Mouse (Mus musculus): ENCODE results near the gene Mageb3.
"Not testable (repeated sequence)": the region's sequence is repeated elsewhere in the genome, so short reads cannot be mapped to it uniquely, and the experiment has no call there.

The Mageb3 gene

DNA sequence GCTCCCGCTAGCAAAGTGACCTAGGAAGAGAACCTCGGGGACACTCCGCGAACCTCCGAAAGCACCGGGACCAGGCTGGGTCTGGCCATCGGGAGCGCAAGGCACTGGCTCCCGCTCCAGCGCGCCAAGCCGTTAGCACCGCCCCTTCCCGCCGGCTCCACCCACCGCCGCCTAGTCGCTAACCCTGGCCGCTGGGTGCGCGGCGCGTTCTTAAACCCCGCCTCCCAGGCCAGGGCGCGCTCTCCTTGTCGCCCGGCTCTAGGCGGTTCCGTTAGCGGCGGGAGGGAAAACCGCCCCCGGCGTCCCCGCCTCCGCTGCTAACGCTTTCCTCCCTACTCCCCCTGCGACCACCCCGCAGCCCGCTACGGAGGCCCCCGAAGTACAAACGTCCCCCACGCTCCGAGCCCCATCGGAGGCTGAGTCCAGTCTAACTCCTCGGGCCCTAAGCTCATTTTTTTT is at the start of gene Mageb3, which contains the start of gene Ctdspl2:
Mageb3 (minus strand) TSS at position 328 of the 459 bp plus-strand sequence.
Ctdspl2 (plus strand) TSS at position 237 of the 459 bp plus-strand sequence.
- Histone ChIP-seq H3K27me3 (ENCODE audit: insufficient read depth, low read length) (no peaks in the 10 kb centered on the region), H3K9me3 (ENCODE audit: low read length) (no peaks in the 10 kb centered on the region; the same call in 1 of the 2 replicates), H3K36me3 (ENCODE audit: insufficient read depth, low read length) (peaks cover 16% of the 10 kb centered on the region), H3K4me1 (replicated peaks; ENCODE audit: low read depth, low read length) (peaks cover 23% of the 10 kb centered on the region), H3K4me3 (replicated peaks; ENCODE audit: low read length) (peak within 1 kb of the TSS; percentile 99)
- TF ChIP-seq CTCF (conservative IDR thresholded peaks at IDR 0.05; ENCODE audit: low read length) (no peak), POU5F1 (IDR thresholded peaks at IDR 0.05; ENCODE audit: borderline replicate concordance, low read length) (no peak), NANOG (IDR thresholded peaks at IDR 0.05; ENCODE audit: borderline replicate concordance, low read length) (no peak)

DNA sequence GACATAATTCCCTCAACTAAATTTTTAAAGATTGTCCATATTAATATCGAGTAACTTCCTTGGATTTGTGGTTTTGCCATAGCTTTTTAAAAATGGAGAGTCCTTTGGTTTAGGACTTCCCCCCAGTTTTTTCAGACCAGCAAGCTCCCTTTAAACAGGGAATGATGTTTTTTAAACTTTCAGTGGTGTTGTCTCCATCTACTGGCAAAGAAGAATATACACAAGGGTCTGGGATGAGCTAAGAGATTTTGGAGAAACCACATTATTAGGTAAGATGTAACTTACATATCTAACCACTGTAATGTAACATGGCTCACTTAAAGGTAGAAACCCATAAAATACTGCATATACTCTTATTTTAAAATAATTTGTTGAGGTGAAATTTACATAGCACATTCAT is 39.8 kb upstream of the Mageb3 start:
- no peak overlapping the region for H3K4me3 ChIP-seq (replicated peaks; ENCODE audit: low read length)
- H3K36me3 ChIP-seq (ENCODE audit: insufficient read depth, low read length), result peaks cover 57% of the 10 kb centered on the region
- no peaks in the 10 kb centered on the region for H3K27me3 ChIP-seq (ENCODE audit: insufficient read depth, low read length)
- H3K9me3 ChIP-seq (ENCODE audit: low read length), result no peaks in the 10 kb centered on the region
- TF ChIP-seq POU5F1 (IDR thresholded peaks at IDR 0.05; ENCODE audit: borderline replicate concordance, low read length), result no peak
- TF ChIP-seq NANOG (IDR thresholded peaks at IDR 0.05; ENCODE audit: borderline replicate concordance, low read length), result no peak
- TF ChIP-seq CTCF (conservative IDR thresholded peaks at IDR 0.05; ENCODE audit: low read length), result no peak; the same call in 1 of the 2 replicates
- no peaks in the 10 kb centered on the region for H3K4me1 ChIP-seq (replicated peaks; ENCODE audit: low read depth, low read length)

DNA sequence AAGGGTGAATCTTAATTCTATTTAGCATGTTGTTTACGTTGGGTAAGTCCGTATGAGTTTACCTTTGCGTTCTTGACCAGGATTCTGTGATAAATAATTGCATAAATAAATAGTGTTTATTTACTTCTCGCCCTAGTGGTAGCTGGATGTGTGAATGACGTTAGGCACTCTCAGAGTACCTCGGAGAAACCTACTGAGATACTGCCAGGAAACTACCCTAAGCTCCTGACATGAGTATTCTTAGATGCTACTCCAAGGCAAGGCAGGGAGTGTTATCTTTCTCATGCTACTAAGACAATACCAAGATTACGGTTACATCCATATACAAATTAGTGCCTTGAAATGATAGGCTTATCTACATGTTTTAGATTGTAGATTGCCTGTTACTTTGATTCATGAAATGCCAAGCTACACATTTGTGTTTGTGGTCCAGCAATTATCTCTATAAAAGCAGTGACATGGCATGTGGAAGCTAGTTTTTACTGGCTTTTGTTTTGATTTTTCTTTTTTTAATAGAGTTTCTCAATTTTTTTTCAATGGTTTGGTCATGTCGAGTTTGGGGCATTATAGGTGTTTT is 1.4 kb upstream of the Mageb3 start:
- TF ChIP-seq POU5F1 (IDR thresholded peaks at IDR 0.05; ENCODE audit: borderline replicate concordance, low read length), result no peak
- no peak for TF ChIP-seq CTCF (conservative IDR thresholded peaks at IDR 0.05; ENCODE audit: low read length)
- TF ChIP-seq NANOG (IDR thresholded peaks at IDR 0.05; ENCODE audit: borderline replicate concordance, low read length), result no peak
- H3K27me3 ChIP-seq (ENCODE audit: insufficient read depth, low read length), result no peaks in the 10 kb centered on the region
- H3K4me1 ChIP-seq (replicated peaks; ENCODE audit: low read depth, low read length), result peaks cover 24% of the 10 kb centered on the region
- peak overlapping the region; percentile 99 for H3K4me3 ChIP-seq (replicated peaks; ENCODE audit: low read length)
- no peaks in the 10 kb centered on the region for H3K9me3 ChIP-seq (ENCODE audit: low read length)
- peaks cover 24% of the 10 kb centered on the region for H3K36me3 ChIP-seq (ENCODE audit: insufficient read depth, low read length)

DNA sequence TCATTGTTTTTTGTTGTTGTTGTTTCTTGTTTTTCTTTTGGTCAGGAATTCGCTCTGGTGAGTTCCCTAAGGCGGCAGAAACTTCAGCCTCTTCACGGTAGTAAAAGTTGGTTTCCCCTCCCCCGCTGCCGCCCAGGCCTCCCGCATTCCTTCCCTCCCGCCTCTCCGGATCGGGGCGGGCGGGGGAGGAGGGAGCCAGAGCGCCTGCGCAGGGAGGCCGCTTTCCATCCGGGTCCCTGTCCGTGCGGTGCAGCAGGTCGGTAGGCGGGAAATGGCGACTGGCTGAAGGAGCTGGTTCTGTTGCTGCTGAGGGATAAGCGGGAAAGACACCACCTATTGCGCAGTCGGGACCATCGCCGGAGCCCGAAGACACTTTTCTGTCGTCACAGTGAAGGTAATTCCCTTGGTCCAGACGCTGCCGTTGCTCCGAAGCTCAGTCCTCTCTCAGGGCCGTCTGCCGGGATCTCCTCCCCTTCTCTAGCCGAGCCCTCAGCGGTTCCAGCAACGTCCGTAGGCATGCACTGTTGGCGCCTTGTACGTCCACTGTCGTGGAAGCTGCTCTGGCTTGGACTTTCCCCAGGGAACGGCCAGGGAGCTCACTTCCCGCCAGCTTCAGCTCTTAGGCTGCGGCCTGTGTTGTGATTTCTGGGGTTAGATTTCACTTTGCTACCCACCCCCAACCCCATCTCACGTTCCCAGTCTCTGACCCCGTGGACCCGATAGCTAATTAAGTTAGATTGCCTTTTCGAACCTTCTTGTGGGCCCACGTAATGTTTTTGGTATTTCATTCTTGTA is 529 bp upstream of the Mageb3 start:
- H3K36me3 ChIP-seq (ENCODE audit: insufficient read depth, low read length), result peaks cover 17% of the 10 kb centered on the region
- H3K4me3 ChIP-seq (replicated peaks; ENCODE audit: low read length), result peak overlapping the region; percentile 99
- no peaks in the 10 kb centered on the region; the same call in 1 of the 2 replicates for H3K9me3 ChIP-seq (ENCODE audit: low read length)
- no peak for TF ChIP-seq NANOG (IDR thresholded peaks at IDR 0.05; ENCODE audit: borderline replicate concordance, low read length)
- no peak for TF ChIP-seq POU5F1 (IDR thresholded peaks at IDR 0.05; ENCODE audit: borderline replicate concordance, low read length)
- no peak for TF ChIP-seq CTCF (conservative IDR thresholded peaks at IDR 0.05; ENCODE audit: low read length)
- no peaks in the 10 kb centered on the region for H3K27me3 ChIP-seq (ENCODE audit: insufficient read depth, low read length)
- H3K4me1 ChIP-seq (replicated peaks; ENCODE audit: low read depth, low read length), result peaks cover 23% of the 10 kb centered on the region

DNA sequence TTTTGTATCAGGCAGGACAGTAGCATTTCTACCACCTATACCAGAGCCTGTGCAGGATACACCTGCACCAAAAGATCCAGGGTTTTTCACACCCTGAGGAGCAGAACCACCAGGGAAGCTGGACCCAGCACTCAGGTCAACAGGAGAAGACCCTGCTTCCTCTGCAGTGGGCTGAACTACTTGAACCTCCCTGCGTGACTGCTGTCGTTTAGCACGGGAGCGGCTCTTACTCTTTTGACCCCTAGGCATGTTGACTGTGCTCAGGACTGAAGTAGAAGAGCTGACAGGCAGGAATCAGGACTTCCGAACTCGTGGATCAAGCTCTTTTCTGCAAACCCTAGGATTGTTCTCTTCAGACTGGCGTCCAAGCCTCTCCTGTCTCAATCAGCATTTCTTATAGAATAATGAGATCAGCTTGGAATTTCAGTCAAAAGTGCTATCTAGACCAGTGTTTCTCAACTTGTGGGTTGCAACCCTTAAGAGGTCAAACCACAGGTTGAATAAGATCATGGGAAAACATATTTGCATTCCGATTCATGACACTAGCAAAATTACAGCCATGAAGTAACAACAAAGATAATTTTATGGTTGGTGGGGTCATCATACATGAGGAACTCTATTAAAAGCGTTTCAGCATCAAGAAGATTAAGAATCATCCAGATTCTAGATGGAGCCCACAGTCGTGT is 778 bp downstream of the Mageb3 start:
- no peak for TF ChIP-seq CTCF (conservative IDR thresholded peaks at IDR 0.05; ENCODE audit: low read length)
- H3K36me3 ChIP-seq (ENCODE audit: insufficient read depth, low read length), result peaks cover 10% of the 10 kb centered on the region
- H3K4me3 ChIP-seq (replicated peaks; ENCODE audit: low read length), result peak overlapping the region; percentile 99
- H3K9me3 ChIP-seq (ENCODE audit: low read length), result no peaks in the 10 kb centered on the region; the same call in 1 of the 2 replicates
- H3K4me1 ChIP-seq (replicated peaks; ENCODE audit: low read depth, low read length), result peaks cover 23% of the 10 kb centered on the region
- no peaks in the 10 kb centered on the region for H3K27me3 ChIP-seq (ENCODE audit: insufficient read depth, low read length)

DNA sequence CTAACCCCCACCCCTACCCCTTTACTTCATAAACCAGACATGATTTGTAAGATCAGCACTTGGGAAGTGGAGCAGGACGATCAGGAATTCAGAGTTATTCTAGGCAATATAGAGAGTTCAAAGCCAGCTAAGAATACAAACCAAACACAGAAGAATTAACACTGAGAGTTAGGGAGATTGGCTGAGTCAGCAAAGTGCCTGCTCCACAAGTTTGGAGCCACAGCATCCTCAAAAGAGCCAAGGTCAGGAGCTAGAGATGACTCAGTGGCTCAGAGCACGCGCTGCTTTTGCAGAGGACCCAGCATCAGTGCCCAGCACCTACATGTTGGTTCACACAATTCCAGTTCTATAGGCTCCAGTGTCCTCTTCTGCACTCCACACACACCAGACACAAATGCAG is 12.5 kb downstream of the Mageb3 start:
- Histone ChIP-seq H3K36me3 (ENCODE audit: insufficient read depth, low read length) (no peaks in the 10 kb centered on the region), H3K4me3 (replicated peaks; ENCODE audit: low read length) (no peak overlapping the region), H3K4me1 (replicated peaks; ENCODE audit: low read depth, low read length) (no peaks in the 10 kb centered on the region), H3K9me3 (ENCODE audit: low read length) (peaks cover 5% of the 10 kb centered on the region), H3K27me3 (ENCODE audit: insufficient read depth, low read length) (no peaks in the 10 kb centered on the region)
- no peak for TF ChIP-seq POU5F1 (IDR thresholded peaks at IDR 0.05; ENCODE audit: borderline replicate concordance, low read length)
- no peak for TF ChIP-seq NANOG (IDR thresholded peaks at IDR 0.05; ENCODE audit: borderline replicate concordance, low read length)
- TF ChIP-seq CTCF (conservative IDR thresholded peaks at IDR 0.05; ENCODE audit: low read length), result no peak

DNA sequence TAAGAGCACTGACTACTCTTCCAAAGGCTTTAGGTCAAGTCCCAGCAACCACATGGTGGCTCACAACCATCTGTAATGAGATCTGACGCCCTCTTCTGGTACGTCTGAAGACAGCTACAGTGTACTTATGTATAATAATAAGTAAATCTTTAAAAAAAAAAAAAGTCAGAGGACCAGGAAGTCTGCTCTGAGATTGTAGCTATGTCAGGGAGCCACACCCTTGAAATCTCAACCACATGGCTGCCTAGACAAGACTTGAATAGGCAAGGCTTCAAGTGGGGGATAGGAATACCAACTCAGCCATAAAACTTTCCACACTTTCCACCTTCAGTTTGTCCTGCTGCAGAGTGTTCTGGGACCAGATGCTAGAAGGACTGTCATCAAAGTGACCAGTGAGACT is 18.3 kb downstream of the Mageb3 start:
- not testable (repeated sequence) for H3K36me3 ChIP-seq (ENCODE audit: insufficient read depth, low read length)

DNA sequence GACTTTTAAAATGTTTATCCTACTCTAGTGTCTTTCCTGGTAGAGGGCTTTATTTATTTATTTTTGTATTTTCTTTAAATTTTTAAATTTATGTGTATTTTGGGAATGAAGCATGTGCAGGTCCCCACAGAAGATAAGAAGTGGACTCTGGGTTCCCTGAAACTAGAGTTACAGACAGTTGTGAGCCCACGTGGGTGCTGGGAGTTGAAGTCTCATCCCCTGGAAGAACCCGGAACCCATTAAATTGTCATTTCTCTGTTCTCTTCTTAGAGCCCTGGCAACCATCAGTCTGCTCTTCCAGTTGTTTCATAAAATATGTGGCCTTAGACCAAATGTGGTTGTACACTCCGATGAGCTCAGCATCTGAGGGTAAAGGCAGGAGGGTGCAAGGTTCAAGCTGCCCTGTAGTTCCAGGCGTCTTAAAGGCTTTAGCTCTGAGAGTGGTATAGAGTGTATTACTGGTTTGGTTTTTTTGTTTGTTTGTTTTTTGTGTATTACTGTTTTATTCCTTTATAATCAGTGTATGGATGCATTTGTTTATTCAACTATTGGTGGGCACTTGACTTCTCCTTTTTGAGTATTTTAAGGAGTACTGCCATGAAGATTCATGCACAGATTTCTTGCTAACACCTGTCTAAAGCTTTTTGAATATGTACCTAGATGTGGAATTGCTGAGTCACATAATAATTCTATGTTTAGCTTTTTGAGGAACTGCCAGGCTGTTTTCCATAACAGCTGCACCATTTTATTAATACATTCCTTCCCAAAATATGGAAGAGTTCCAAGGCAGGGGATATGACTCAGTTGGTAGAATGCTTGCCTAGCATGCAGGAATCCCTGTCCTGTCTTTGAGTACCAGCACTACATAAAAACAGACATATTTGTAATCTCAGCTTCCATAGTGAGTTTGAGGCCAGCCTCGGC is 39.6 kb downstream of the Mageb3 start:
- TF ChIP-seq POU5F1 (IDR thresholded peaks at IDR 0.05; ENCODE audit: borderline replicate concordance, low read length) (no peak), CTCF (conservative IDR thresholded peaks at IDR 0.05; ENCODE audit: low read length) (no peak), NANOG (IDR thresholded peaks at IDR 0.05; ENCODE audit: borderline replicate concordance, low read length) (no peak)
- Histone ChIP-seq H3K27me3 (ENCODE audit: insufficient read depth, low read length) (no peaks in the 10 kb centered on the region), H3K36me3 (ENCODE audit: insufficient read depth, low read length) (peaks cover 19% of the 10 kb centered on the region), H3K4me3 (replicated peaks; ENCODE audit: low read length) (no peak overlapping the region), H3K9me3 (ENCODE audit: low read length) (no peaks in the 10 kb centered on the region), H3K4me1 (replicated peaks; ENCODE audit: low read depth, low read length) (peaks cover 18% of the 10 kb centered on the region)

More for the DNA sequence above, 18.3 kb downstream of the Mageb3 start:
- not testable (repeated sequence) for H3K9me3 ChIP-seq (ENCODE audit: low read length); H3K4me3 ChIP-seq (replicated peaks; ENCODE audit: low read length); H3K4me1 ChIP-seq (replicated peaks; ENCODE audit: low read depth, low read length); H3K27me3 ChIP-seq (ENCODE audit: insufficient read depth, low read length)

All from E14TG2a.4 (cell line).